Mouse (Mus musculus): Measurements from ENCODE around the gene Qpct.

DNA sequence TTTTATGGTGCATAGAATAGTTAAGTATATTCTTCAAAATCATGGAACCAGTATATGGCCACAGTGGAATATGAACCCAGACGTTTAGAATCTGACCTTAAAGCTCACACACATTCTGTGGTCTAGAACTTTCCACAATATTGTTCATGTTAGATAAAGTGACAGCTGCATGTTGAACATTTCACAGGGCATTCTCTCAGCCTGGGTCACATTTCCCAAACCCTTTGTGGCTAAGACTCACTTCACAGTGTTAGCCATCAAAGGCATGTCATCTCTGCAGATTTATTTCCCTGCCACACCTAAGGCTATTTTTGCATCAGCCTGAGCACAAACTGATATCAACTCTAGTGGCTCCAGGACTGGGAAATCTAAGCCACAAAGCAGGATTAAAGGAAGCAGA lies 40.0 kb downstream of the Qpct start:
- no peak for TF ChIP-seq CTCF (IDR thresholded peaks at IDR 0.05; ENCODE audit: low read depth)
- no peak for TF ChIP-seq EP300 (IDR thresholded peaks at IDR 0.05; ENCODE audit: low read depth)
